Mouse (Mus musculus): Measurements from ENCODE around the gene Vcp. TPM values are rescaled to one million over a fixed set of nuclear protein-coding genes. Genes with fewer than 3 reads are reported as not detected.

The Vcp gene
- polyA plus RNA-seq, 1 experiment from 2014 or later: 600 TPM

DNA sequence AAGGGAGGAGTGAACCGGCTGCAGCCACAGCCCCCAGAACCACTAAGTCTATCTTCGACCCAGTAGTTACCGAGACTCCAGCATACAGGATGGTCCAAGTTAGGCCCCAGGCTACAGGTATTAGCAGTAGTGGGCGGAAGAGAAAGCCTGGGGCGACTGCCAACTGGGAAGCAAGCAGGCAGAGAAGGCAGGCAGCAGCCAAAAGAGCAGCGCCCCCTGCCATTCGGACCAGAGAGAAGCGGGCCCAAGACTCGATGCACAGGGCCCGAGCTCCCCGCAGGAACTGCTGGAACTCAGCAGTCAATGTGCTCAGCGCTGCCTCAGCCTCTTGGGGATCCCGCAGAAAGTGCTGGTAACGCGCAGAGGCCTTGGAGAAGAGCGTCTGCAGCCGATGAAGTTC, 21.0 kb upstream of the Vcp start:
- H3K4me3 ChIP-seq: no peak overlapping the region
- H3K36me3 ChIP-seq: peaks cover 82% of the 10 kb centered on the region
- H3K9me3 ChIP-seq: no peaks in the 10 kb centered on the region
- no peaks in the 10 kb centered on the region for H3K27me3 ChIP-seq (ENCODE audit: insufficient read depth, poor library complexity, severe bottlenecking)
- no peak for DNase-seq (ENCODE audit: low spot score)
- H3K4me1 ChIP-seq (replicated peaks): peaks cover 15% of the 10 kb centered on the region
- WGBS: 73% methylated on average over 17 of the region's 17 CpGs
- H3K27ac ChIP-seq: no peak overlapping the region

DNA sequence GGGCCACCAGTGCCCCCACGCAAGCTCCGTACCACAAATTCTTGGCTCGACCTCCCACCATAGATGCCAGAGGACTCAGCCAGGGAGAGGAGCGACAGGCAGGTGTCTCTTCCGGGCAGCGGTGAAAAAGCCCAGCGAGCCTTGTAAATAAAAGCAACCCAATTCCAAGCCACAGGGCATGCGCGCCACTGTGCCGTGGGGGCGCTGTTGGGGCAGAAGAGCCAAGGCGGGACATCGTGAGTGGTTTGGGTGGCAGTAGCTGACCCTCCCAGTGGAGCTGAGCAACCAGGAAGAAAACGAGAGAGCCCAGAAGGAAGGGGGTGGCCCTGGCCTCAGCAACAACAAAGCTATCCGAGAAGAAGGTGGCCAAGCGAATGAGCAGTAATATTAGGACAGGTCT, 20.6 kb upstream of the Vcp start:
- 82% methylated on average over 16 of the region's 16 CpGs for WGBS

DNA sequence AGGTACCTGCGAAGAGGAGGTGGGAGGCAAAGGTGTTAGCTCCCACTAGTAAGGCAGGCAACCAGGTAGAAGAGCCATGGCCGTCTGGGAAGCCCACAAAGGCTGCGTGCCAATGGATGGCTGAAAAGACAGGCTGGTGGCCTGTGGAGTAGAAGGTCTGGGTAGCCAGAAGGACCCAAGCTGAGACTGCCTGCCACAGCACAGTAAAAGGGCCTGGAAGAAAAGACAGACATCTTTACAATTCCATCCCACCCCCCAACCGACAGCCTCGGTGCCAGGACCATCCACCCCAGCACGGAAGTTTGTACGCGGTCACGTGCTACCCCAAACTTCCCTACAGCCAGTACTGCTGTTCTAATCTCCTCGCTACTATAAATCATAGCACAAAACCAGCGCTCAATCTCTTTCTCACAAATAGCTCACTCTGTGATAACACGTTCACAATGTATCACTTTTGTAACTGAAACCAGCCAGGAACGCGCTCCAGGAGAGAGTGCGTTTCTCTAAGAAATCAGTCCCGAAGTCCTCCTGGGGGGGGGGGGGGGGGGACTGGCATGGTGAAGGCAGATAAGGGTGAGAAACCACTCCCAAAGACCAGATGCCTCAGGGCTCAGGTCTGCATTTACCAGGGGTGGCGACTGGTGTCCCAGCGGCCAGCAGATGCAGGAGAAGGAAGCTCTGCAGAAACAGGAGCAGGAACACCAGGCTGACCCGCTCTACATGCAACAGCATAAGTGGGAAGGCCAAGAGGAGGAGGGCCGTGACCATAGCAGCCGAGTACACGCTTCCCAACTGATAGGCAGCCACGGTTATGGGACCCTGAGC, 19.5 kb upstream of the Vcp start:
- 91% methylated on average over 23 of the region's 23 CpGs for WGBS
- peaks cover 82% of the 10 kb centered on the region for H3K36me3 ChIP-seq
- no peak overlapping the region for H3K27ac ChIP-seq

More for the DNA sequence above, 20.6 kb upstream of the Vcp start:
- H3K27ac ChIP-seq: no peak overlapping the region
- H3K36me3 ChIP-seq: peaks cover 81% of the 10 kb centered on the region
- H3K27me3 ChIP-seq (ENCODE audit: insufficient read depth, poor library complexity, severe bottlenecking): no peaks in the 10 kb centered on the region
- H3K4me1 ChIP-seq (replicated peaks): peaks cover 15% of the 10 kb centered on the region
- no peaks in the 10 kb centered on the region for H3K9me3 ChIP-seq
- no peak for DNase-seq (ENCODE audit: low spot score)
- H3K4me3 ChIP-seq: no peak overlapping the region

DNA sequence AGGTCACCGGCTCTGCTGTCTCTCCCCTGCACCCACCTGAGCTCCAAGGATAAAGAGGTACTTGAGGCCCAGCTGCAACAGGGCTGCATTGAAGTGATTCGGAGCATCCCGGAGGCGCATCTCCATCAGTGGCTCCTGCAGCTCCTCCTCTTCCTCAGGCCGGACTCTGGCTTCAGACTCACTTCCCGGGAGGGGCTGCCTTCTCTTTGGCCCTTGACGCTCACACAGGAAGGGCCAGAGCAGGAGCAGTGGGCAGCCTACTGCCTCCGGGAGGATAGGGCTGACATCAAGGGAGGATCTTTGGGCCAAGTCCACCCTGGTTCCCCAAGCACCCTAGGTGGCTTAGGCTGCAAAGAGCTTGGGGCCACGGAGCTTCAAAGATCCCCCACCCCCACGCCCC, 18.9 kb upstream of the Vcp start:
- Histone ChIP-seq H3K27me3 (ENCODE audit: insufficient read depth, poor library complexity, severe bottlenecking) (no peaks in the 10 kb centered on the region), H3K36me3 (peaks cover 79% of the 10 kb centered on the region), H3K4me1 (replicated peaks) (no peaks in the 10 kb centered on the region; the same call in 1 of the 2 replicates), H3K4me3 (no peak overlapping the region), H3K9me3 (no peaks in the 10 kb centered on the region), H3K27ac (no peak overlapping the region)
- no peak for DNase-seq (ENCODE audit: low spot score)
- 91% methylated on average over 10 of the region's 10 CpGs for WGBS

More for the DNA sequence above, 19.5 kb upstream of the Vcp start:
- no peak for DNase-seq (ENCODE audit: low spot score)
- Histone ChIP-seq H3K9me3 (no peaks in the 10 kb centered on the region), H3K27me3 (ENCODE audit: insufficient read depth, poor library complexity, severe bottlenecking) (no peaks in the 10 kb centered on the region), H3K4me3 (no peak overlapping the region), H3K4me1 (replicated peaks) (peaks cover 7% of the 10 kb centered on the region)

DNA sequence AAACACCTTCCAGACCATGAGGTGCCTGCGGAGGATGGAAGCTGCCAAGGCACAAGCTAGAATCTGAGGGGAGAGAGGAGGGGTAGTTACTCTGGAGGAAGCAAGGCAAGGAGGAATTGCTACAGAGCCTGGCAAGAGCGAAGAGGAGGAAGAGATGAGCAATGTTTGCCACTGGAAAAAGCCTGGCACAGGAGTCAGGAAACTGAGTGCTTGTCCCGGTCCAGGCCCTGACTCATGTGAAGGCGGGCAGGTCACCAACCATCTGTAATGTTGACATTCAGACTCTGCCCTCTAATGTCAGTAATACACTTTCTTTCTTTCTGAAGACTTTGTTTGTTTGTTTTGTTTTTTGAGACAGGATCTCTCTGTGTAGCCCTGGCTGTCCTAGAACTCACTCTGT, 17.8 kb upstream of the Vcp start:
- Histone ChIP-seq H3K9me3 (no peaks in the 10 kb centered on the region), H3K36me3 (peaks cover 69% of the 10 kb centered on the region), H3K4me3 (no peak overlapping the region), H3K27me3 (ENCODE audit: insufficient read depth, poor library complexity, severe bottlenecking) (no peaks in the 10 kb centered on the region), H3K4me1 (replicated peaks) (peaks cover 6% of the 10 kb centered on the region; the same call in 1 of the 2 replicates), H3K27ac (no peak overlapping the region)
- DNase-seq (ENCODE audit: low spot score): no peak
- WGBS: 93% methylated on average over 4 of the region's 4 CpGs

DNA sequence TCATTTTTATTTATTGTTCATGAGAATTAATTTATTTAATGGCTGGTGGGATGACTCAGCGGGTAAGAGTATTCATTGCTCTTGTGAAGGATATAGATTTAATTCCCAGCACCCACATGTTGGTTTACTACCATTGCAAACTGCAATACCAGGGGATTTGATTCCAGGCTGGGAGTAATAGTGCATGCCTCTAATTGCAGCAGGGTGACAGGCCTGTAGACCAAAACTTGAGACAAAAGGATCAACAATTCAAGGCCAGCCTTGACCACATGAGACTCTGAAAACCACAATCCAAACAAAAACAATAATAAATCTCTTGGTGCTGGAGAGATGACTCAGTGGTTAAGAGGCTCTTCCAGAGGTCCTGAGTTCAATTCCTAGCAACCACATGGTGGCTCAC, 11.8 kb upstream of the Vcp start:
- 96% methylated on average over 1 of the region's 1 CpGs for WGBS
- H3K4me1 ChIP-seq (replicated peaks): peaks cover 29% of the 10 kb centered on the region
- no peaks in the 10 kb centered on the region for H3K27me3 ChIP-seq (ENCODE audit: insufficient read depth, poor library complexity, severe bottlenecking)
- no peak for DNase-seq (ENCODE audit: low spot score)
- no peak overlapping the region for H3K27ac ChIP-seq
- no peaks in the 10 kb centered on the region for H3K9me3 ChIP-seq
- H3K36me3 ChIP-seq: peaks cover 13% of the 10 kb centered on the region
- no peak overlapping the region for H3K4me3 ChIP-seq

DNA sequence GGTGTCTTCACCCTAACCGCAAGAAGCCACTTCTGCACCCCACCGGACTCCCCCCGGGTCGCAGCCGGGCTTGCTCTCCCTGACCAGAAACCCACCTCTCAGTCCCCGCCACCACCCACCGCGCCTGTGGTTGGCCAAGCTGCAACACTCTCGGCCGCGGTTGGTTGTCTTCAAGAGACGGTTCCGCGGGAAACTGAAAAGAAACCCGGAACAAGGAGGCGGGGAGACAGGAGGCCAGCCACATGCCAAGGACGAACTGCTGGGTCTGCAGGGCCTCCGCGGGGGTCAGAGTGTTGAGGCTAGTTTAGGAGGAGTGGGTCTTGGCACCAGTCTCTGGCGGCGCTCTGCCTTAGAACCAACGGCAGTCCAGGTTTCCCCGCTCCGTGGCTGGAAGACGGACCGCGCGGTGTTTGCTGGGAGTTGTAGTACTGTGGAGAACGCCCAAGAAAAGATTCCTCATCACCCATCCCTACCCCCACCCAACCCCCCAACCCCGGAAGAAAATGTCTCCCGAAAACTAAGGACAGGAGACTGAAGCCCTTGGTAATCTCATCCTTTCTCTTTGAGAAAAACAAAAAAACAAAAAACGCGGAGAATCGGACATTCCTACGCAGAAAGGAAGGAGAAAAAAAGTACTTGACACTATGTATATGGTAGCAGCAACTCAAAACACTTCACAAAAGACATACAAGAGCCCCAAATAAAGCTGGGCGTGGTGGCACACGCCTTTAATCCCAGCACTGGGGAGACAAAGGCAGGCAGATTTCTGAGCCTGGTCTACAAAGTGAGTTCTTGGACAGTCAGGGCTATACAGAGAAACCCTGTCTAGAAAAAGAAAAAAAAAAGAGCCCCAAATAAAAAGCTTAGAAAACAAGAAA, 10.1 kb upstream of the Vcp start, which contains the start of gene Fancg:
TSS of gene Fancg (minus strand) at position 346 of the 878 bp plus-strand sequence.
- Histone ChIP-seq H3K27ac (peak within 1 kb of the TSS; percentile 93), H3K4me1 (replicated peaks) (peaks cover 29% of the 10 kb centered on the region), H3K4me3 (peak within 1 kb of the TSS; percentile 75), H3K27me3 (ENCODE audit: insufficient read depth, poor library complexity, severe bottlenecking) (no peaks in the 10 kb centered on the region), H3K9me3 (no peaks in the 10 kb centered on the region), H3K36me3 (peaks cover 18% of the 10 kb centered on the region)
- 1% methylated on average over 37 of the region's 37 CpGs for WGBS
- DNase-seq (ENCODE audit: low spot score): peak; percentile 89

DNA sequence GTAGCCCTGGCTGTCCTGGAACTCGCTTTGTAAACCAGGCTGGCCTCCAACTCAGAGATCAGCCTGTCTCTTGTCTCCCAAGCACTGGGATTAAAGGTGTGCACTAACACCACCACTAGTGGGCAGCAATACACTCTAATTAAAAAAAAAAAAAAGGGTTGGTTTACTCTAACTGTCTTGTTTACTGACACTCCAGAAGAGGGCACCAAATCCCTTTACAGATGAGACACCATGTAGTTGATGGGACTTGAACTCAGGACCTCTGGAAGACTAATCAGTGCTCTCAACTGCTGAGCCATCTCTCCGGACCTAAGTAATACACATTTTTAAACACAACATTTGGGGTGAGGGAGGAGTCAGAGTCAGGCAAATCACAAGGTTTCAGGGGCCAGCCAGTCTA, 5.5 kb upstream of the Vcp start:
- Histone ChIP-seq H3K4me3 (no peak overlapping the region), H3K36me3 (peaks cover 43% of the 10 kb centered on the region), H3K9me3 (no peaks in the 10 kb centered on the region), H3K27ac (no peak overlapping the region), H3K27me3 (ENCODE audit: insufficient read depth, poor library complexity, severe bottlenecking) (no peaks in the 10 kb centered on the region), H3K4me1 (replicated peaks) (peaks cover 26% of the 10 kb centered on the region)
- peak; percentile 15 for DNase-seq (ENCODE audit: low spot score)
- WGBS: 67% methylated on average over 2 of the region's 2 CpGs

DNA sequence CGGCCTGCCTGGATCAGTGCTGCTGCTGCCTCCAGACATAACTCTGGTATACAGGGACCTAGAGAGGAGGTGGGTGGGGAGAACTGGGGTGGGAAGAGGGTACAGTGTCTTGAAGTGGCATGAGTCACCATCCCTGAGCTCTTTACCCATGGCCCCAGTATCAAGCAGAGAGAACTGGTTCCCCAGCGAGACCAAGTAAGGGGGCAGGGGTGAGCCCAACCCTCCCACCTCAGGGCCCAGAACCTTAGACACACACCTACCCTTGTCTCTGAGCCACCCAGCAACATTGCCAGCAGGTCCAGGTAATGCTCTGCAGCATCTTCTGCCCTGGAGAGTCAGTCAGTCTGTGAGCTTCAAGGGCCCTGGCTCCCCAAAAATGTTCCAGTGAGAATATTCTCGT, 4.6 kb upstream of the Vcp start:
- peaks cover 43% of the 10 kb centered on the region for H3K36me3 ChIP-seq
- no peaks in the 10 kb centered on the region for H3K9me3 ChIP-seq
- 86% methylated on average over 3 of the region's 3 CpGs for WGBS
- H3K4me1 ChIP-seq (replicated peaks): peaks cover 24% of the 10 kb centered on the region
- H3K27me3 ChIP-seq (ENCODE audit: insufficient read depth, poor library complexity, severe bottlenecking): no peaks in the 10 kb centered on the region
- no peak overlapping the region for H3K27ac ChIP-seq
- H3K4me3 ChIP-seq: no peak overlapping the region
- DNase-seq (ENCODE audit: low spot score): no peak

DNA sequence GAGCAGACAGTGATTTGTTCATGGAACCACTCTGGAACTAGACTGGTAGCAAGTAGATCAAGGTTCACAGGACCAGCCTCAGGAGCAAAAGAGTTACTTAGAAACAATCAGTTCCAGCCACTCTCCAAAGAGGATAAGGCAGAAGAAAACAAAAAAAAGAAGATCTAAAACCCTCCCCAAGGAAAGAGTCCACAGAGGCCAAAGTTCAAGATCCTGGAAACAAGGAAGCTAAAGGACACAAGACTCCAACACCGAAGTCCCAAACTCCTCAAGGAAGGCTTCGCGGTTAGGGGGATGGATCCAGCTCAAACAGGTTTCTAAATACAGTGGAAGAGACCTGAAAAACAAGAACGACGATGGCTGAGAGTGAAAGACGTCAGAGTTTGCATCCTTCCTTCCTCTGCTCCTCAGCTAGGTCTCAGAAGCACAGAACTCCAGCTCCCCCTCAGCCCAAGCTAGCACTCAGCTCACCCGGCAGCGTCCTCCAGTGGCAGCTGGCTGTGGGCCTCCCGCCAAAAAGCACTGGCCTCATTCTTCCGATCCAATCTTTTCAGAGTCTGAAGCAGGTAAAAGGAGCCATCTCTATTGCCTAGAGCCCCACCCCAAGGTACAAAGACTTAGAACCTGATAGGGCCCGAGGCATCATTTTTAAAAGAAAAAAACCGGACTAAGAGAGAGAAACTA, 2.6 kb upstream of the Vcp start:
- WGBS: 80% methylated on average over 12 of the region's 12 CpGs
- no peak overlapping the region for H3K27ac ChIP-seq
- H3K4me3 ChIP-seq: no peak overlapping the region
- H3K4me1 ChIP-seq (replicated peaks): peaks cover 21% of the 10 kb centered on the region
- H3K27me3 ChIP-seq (ENCODE audit: insufficient read depth, poor library complexity, severe bottlenecking): no peaks in the 10 kb centered on the region
- no peak for DNase-seq (ENCODE audit: low spot score)
- H3K9me3 ChIP-seq: no peaks in the 10 kb centered on the region
- H3K36me3 ChIP-seq: peaks cover 50% of the 10 kb centered on the region

DNA sequence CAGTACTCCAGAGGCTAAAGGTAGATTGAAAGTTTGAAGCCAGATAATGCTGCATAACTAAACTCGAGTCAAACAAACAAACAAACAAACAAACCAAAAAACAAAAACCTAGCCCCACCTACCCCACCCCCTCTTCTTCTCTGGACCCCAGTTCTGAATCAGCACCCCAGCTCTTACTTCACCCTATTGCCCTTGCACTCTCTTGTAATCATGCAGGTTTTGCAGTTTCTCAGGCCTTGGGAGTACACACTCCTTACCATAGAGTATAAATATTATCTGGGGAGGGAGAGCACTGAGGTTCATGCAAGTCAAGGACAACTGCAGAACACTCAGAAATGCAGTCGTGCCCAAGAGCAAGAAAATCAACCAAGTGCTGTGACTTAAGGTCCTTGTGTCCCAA, 965 bp upstream of the Vcp start:
- Histone ChIP-seq H3K36me3 (peaks cover 53% of the 10 kb centered on the region), H3K27me3 (ENCODE audit: insufficient read depth, poor library complexity, severe bottlenecking) (no peaks in the 10 kb centered on the region), H3K27ac (peak overlapping the region; percentile 97), H3K9me3 (no peaks in the 10 kb centered on the region), H3K4me1 (replicated peaks) (peaks cover 28% of the 10 kb centered on the region), H3K4me3 (no peak overlapping the region)
- 91% methylated on average over 2 of the region's 2 CpGs for WGBS
- no peak for DNase-seq (ENCODE audit: low spot score)

DNA sequence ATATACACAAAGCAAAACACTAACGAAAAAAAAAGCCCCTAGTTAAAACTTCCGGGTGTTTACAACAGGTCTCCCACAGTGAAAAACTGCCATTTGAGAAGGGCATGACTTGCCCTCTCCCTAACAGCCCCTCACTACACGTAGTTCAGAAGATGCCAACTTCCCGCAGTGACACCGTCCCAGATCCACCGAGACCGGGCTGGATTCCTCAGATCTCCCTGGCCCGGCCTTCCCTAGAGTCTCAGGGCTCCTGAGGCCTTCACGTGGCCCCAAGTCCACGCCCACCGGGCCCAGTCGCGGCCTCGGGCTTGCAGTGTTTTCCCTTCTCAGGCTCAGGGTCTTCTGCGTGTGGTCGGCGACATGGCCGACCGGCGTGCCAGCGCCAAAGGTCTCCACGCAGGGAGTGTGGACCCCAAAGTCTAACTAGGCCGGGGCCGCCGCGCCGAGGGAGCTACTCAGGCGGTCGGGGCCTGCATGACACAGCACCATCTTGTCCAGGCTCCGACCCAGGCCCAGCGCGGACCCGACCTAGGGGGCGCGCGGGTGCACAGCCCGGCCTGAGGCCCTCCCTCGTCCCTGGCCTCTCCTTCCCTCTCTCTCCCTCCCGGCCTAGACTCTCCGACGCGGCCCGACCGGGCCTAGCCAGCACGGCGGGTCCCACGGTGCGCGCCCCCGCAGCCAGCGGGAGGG, 711 bp downstream of the Vcp start:
- H3K27ac ChIP-seq: peak overlapping the region; percentile 97
- peak overlapping the region; percentile 87 for H3K4me3 ChIP-seq
- H3K36me3 ChIP-seq: peaks cover 56% of the 10 kb centered on the region
- peak; percentile 85 for DNase-seq (ENCODE audit: low spot score)
- no peaks in the 10 kb centered on the region for H3K27me3 ChIP-seq (ENCODE audit: insufficient read depth, poor library complexity, severe bottlenecking)
- under 1% methylated on average over 51 of the region's 51 CpGs for WGBS
- H3K9me3 ChIP-seq: no peaks in the 10 kb centered on the region
- H3K4me1 ChIP-seq (replicated peaks): peaks cover 28% of the 10 kb centered on the region
